Mouse (Mus musculus) telencephalon, adult 2 months (tissue): ENCODE measurements around the gene Hoxb1.

Experiments
- DNase-seq: peaks from one replicate; pipeline ENCODE4 v3.0.0-alpha.2; 2011; ENCODE audit warnings: low read depth, low spot score

Hoxb1 gene

GRCm38 (mm10) chr11:96365441-96366091, at the start of gene Hoxb1:
Gene Hoxb1 (plus strand): TSS chr11:96365752.
- DNase-seq = no peak

GRCm38 (mm10) chr11:96316696-96317607, 48.6 kb upstream of the Hoxb1 start:
- DNase-seq = no peak

- no peak for DNase-seq
Measured at GRCm38 (mm10) chr11:96317608-96318367, 47.8 kb upstream of the Hoxb1 start, which contains the start of gene Hoxb4. Gene Hoxb4 (plus strand): TSS chr11:96318267.

GRCm38 (mm10) chr11:96318368-96319070, 47.0 kb upstream of the Hoxb1 start:
- DNase-seq = no peak

- no peak for DNase-seq
Measured at GRCm38 (mm10) chr11:96319071-96319902, 46.3 kb upstream of the Hoxb1 start.

- no peak for DNase-seq
Measured at GRCm38 (mm10) chr11:96319910-96320309, 45.6 kb upstream of the Hoxb1 start.

GRCm38 (mm10) chr11:96320688-96321087, 44.9 kb upstream of the Hoxb1 start:
- no peak for DNase-seq

- DNase-seq = no peak
Measured at GRCm38 (mm10) chr11:96321846-96322245, 43.7 kb upstream of the Hoxb1 start.

- DNase-seq = no peak
Measured at GRCm38 (mm10) chr11:96322738-96323137, 42.8 kb upstream of the Hoxb1 start.

GRCm38 (mm10) chr11:96323154-96323553, 42.4 kb upstream of the Hoxb1 start, which contains the start of gene Hoxb3:
Gene Hoxb3 (plus strand): TSS chr11:96323326.
- no peak for DNase-seq

GRCm38 (mm10) chr11:96324125-96324524, 41.4 kb upstream of the Hoxb1 start:
- no peak for DNase-seq

GRCm38 (mm10) chr11:96324965-96325364, 40.6 kb upstream of the Hoxb1 start:
- no peak for DNase-seq

- DNase-seq = no peak
Measured at GRCm38 (mm10) chr11:96325747-96326212, 39.8 kb upstream of the Hoxb1 start.

GRCm38 (mm10) chr11:96326705-96327104, 38.8 kb upstream of the Hoxb1 start:
- DNase-seq = no peak

GRCm38 (mm10) chr11:96327122-96327521, 38.4 kb upstream of the Hoxb1 start:
- no peak for DNase-seq

GRCm38 (mm10) chr11:96327750-96328149, 37.8 kb upstream of the Hoxb1 start:
- no peak for DNase-seq

GRCm38 (mm10) chr11:96328605-96329004, 36.9 kb upstream of the Hoxb1 start:
- DNase-seq = no peak

GRCm38 (mm10) chr11:96332105-96332504, 33.4 kb upstream of the Hoxb1 start:
- no peak for DNase-seq

GRCm38 (mm10) chr11:96332618-96333032, 32.9 kb upstream of the Hoxb1 start:
- DNase-seq = no peak
